Mouse (Mus musculus) activated CD4-positive, CD25-positive, alpha-beta regulatory T cell, adult 4 months (primary cell): Measurements from ENCODE around the gene Ccdc85b. TPM values are rescaled to one million over a fixed set of nuclear protein-coding genes. Genes with fewer than 3 reads are reported as not detected.

Experiments used
- ATAC-seq: one replicate; pipeline ENCODE4 v1.8.0; 2017
- polyA plus RNA-seq, 2 experiments: library from polyadenylated mRNA; unstranded; fragments of 100-300 nt; shearing (Covaris generic); gene quantifications; one replicate each; pipeline ENCODE4 v1.2.1; 2017

The Ccdc85b gene
- polyA plus RNA-seq, 2 experiments from 2014 or later = 1.1 to 1.2 TPM

GRCm38 (mm10) chr19:5455037-5455436, 2.7 kb downstream of the Ccdc85b start:
- no peak for ATAC-seq

- no peak for ATAC-seq
Measured at GRCm38 (mm10) chr19:5451766-5452165, 5.9 kb downstream of the Ccdc85b start.

GRCm38 (mm10) chr19:5449673-5450072, 8.0 kb downstream of the Ccdc85b start:
- no peak for ATAC-seq

GRCm38 (mm10) chr19:5448354-5449150, 9.1 kb downstream of the Ccdc85b start:
- ATAC-seq = no peak

GRCm38 (mm10) chr19:5447515-5448353, 10.0 kb downstream of the Ccdc85b start, which contains the start of gene Fosl1:
Gene Fosl1, plus strand, starts transcription at chr19:5447547.
- ATAC-seq = peak; percentile 94

- ATAC-seq = no peak
Measured at GRCm38 (mm10) chr19:5445747-5446146, 11.9 kb downstream of the Ccdc85b start.

- ATAC-seq = no peak
Measured at GRCm38 (mm10) chr19:5444954-5445353, 12.7 kb downstream of the Ccdc85b start.

- ATAC-seq = no peak
Measured at GRCm38 (mm10) chr19:5444371-5444908, 13.3 kb downstream of the Ccdc85b start.

GRCm38 (mm10) chr19:5433951-5434350, 23.7 kb downstream of the Ccdc85b start:
- ATAC-seq = no peak

- ATAC-seq = peak; percentile 57
Measured at GRCm38 (mm10) chr19:5432992-5433852, 24.5 kb downstream of the Ccdc85b start.

GRCm38 (mm10) chr19:5431911-5432464, 25.7 kb downstream of the Ccdc85b start:
- ATAC-seq = no peak

- no peak for ATAC-seq
Measured at GRCm38 (mm10) chr19:5430408-5430807, 27.3 kb downstream of the Ccdc85b start.

- no peak for ATAC-seq
Measured at GRCm38 (mm10) chr19:5429806-5430205, 27.9 kb downstream of the Ccdc85b start.

GRCm38 (mm10) chr19:5429219-5429618, 28.5 kb downstream of the Ccdc85b start:
- no peak for ATAC-seq

GRCm38 (mm10) chr19:5428083-5428482, 29.6 kb downstream of the Ccdc85b start:
- ATAC-seq = no peak

- no peak for ATAC-seq
Measured at GRCm38 (mm10) chr19:5426640-5427290, 30.9 kb downstream of the Ccdc85b start.

GRCm38 (mm10) chr19:5425906-5426565, 31.7 kb downstream of the Ccdc85b start:
- ATAC-seq = no peak

- ATAC-seq = peak; percentile 67
Measured at GRCm38 (mm10) chr19:5424782-5425741, 32.6 kb downstream of the Ccdc85b start, which contains the start of the genes Drap1 and AI837181. Gene Drap1, minus strand, starts transcription at chr19:5424979. Gene AI837181, plus strand, starts transcription at chr19:5425144.

GRCm38 (mm10) chr19:5424092-5424781, 33.5 kb downstream of the Ccdc85b start:
- ATAC-seq = peak; percentile 37
